Mouse (Mus musculus) heart, embryonic 13.5 days (tissue): ENCODE measurements at regions not wholly inside any gene's neighbourhood (a gene's known extent, or its start where the extent isn't known, plus 50 kb on each side); places are given as distances from the start of the nearest gene placed in this dataset.

Source experiments
- ATAC-seq: fragments of 200-750 bp; cut with Nextera tagmentation; 2 replicates; pipeline ENCODE4 v1.8.0; 2017; ENCODE audit warnings: moderate TSS enrichment; ENCODE audit not compliant: insufficient number of reproducible peaks, low FRiP score, low TSS enrichment; ENCODE audit errors: extremely low read depth
- H3K27ac ChIP-seq: fragments of 300-500 bp; sonication (generic); replicated peaks from 2 replicates; pipeline ENCODE4 v1.5.1; 2015; ENCODE audit warnings: moderate library complexity, mild to moderate bottlenecking, inconsistent platforms
- H3K27me3 ChIP-seq: fragments of 300-500 bp; sonication (generic); replicated peaks from 2 replicates; pipeline ENCODE4 v1.6.1; 2015; ENCODE audit warnings: mild to moderate bottlenecking, inconsistent platforms
- H3K36me3 ChIP-seq: fragments of 300-500 bp; sonication (generic); 2 replicates; pipeline ENCODE4 v1.6.1; 2015; ENCODE audit warnings: mild to moderate bottlenecking, inconsistent platforms
- H3K4me1 ChIP-seq: fragments of 300-500 bp; sonication (generic); 2 replicates; pipeline ENCODE4 v1.6.1; 2015; ENCODE audit warnings: inconsistent platforms
- H3K4me2 ChIP-seq: fragments of 300-500 bp; sonication (generic); 2 replicates; pipeline ENCODE4 v1.6.1; 2015; ENCODE audit warnings: inconsistent platforms, mild to moderate bottlenecking, moderate library complexity
- H3K4me3 ChIP-seq: fragments of 300-500 bp; sonication (generic); 2 replicates; pipeline ENCODE4 v1.5.1; 2015; ENCODE audit warnings: moderate library complexity, mild to moderate bottlenecking, inconsistent platforms
- H3K9ac ChIP-seq: fragments of 300-500 bp; sonication (generic); 2 replicates; pipeline ENCODE4 v1.6.1; 2015; ENCODE audit warnings: inconsistent platforms, mild to moderate bottlenecking, moderate library complexity
- H3K9me3 ChIP-seq: fragments of 300-500 bp; sonication (generic); 2 replicates; pipeline ENCODE4 v1.6.1; 2016; ENCODE audit warnings: inconsistent platforms
- WGBS: fragments of 180-500 bp; shearing (Covaris S2); methylation state at CpG from one replicate; pipeline ENCODE4 v1.1.7; 2015; ENCODE audit warnings: mixed read lengths; 5-methylcytosine and 5-hydroxymethylcytosine counted together

- ATAC-seq, result no peak
- Histone ChIP-seq H3K27me3 (no peaks in the 10 kb centered on the region), H3K9ac (no peak overlapping the region), H3K4me1 (peaks cover 49% of the 10 kb centered on the region), H3K9me3 (no peaks in the 10 kb centered on the region), H3K27ac (no peak overlapping the region), H3K4me3 (no peak overlapping the region), H3K4me2 (no peak overlapping the region), H3K36me3 (no peaks in the 10 kb centered on the region)
- 88% methylated on average over 6 of the region's 6 CpGs for WGBS
These were observed 421.4 kb downstream of the Wdr11 start for GRCm38 (mm10) chr7:130013109-130013508.

- no peak overlapping the region for H3K4me2 ChIP-seq
These were observed 422.9 kb downstream of the Wdr11 start for GRCm38 (mm10) chr7:130014609-130015008.

GRCm38 (mm10) chr7:130015375-130016014 is 423.8 kb downstream of the Wdr11 start:
- WGBS, result 30% methylated on average over 5 of the region's 5 CpGs
- Histone ChIP-seq H3K36me3 (no peaks in the 10 kb centered on the region), H3K9ac (no peak overlapping the region), H3K9me3 (no peaks in the 10 kb centered on the region), H3K4me2 (no peak overlapping the region), H3K27me3 (no peaks in the 10 kb centered on the region), H3K4me3 (no peak overlapping the region), H3K4me1 (peaks cover 46% of the 10 kb centered on the region), H3K27ac (peak overlapping the region; percentile 79)
- no peak for ATAC-seq

More at GRCm38 (mm10) chr7:130014609-130015008, 422.9 kb downstream of the Wdr11 start:
- Histone ChIP-seq H3K27me3 (no peaks in the 10 kb centered on the region), H3K9me3 (no peaks in the 10 kb centered on the region), H3K4me3 (no peak overlapping the region), H3K4me1 (peaks cover 46% of the 10 kb centered on the region), H3K27ac (peak overlapping the region; percentile 79), H3K9ac (0 out of 2 replicates have a peak overlapping the region, but pooled peaks have one; percentile 19), H3K36me3 (no peaks in the 10 kb centered on the region)
- ATAC-seq, result no peak
- 35% methylated on average over 10 of the region's 10 CpGs for WGBS

- Histone ChIP-seq H3K27me3 (no peaks in the 10 kb centered on the region), H3K4me3 (no peak overlapping the region), H3K9me3 (no peaks in the 10 kb centered on the region), H3K27ac (peak overlapping the region; percentile 79), H3K36me3 (no peaks in the 10 kb centered on the region), H3K9ac (no peak overlapping the region), H3K4me1 (peaks cover 46% of the 10 kb centered on the region), H3K4me2 (no peak overlapping the region)
- 48% methylated on average over 17 of the region's 17 CpGs for WGBS
- ATAC-seq, result no peak
These were observed 424.6 kb downstream of the Wdr11 start for GRCm38 (mm10) chr7:130016015-130016874.

DNA sequence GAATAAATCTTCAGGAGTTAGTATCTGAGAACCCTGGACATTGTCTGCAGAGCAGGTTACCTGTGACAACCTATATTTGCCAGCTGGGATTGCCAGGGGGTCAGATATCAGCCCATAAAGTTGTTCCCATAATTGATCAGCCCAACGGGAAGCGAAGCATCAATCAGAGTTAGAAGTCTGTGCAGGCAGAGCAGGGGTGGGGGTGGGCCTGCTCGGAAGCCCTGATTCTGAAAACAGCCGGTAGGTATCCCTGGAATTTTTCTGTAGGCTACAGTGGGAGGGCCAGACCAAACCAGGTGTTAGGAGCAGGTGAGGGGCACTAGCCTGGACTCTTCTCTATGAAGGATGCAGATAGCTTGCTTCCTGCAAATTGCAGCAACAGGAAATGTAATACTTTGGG is 427.2 kb downstream of the Wdr11 start:
- WGBS, result 49% methylated on average over 4 of the region's 4 CpGs
- no peak overlapping the region for H3K4me2 ChIP-seq

DNA sequence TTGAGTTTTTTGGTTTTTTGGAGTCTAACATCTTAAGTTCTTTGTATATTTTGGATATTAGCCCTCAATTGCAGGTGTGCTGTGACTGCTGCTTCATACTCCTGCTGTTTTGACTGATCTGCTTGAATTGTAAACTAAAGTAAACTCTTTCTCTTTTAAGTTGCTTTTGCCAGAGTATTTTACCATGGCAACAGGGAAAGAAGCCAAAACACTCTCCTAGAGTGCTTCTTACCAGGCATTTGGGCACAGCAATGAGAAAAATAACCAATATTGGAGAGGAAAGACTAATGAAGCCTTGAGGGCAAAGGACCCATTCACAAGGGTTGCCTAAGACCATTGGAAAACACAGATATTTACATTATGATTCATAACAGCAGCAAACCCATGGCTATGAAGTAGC is 437.3 kb downstream of the Wdr11 start:
- Histone ChIP-seq H3K36me3 (no peaks in the 10 kb centered on the region), H3K27ac (no peak overlapping the region), H3K27me3 (no peaks in the 10 kb centered on the region), H3K4me3 (no peak overlapping the region), H3K4me1 (no peaks in the 10 kb centered on the region), H3K4me2 (no peak overlapping the region), H3K9ac (no peak overlapping the region), H3K9me3 (no peaks in the 10 kb centered on the region)
- no peak for ATAC-seq

More for the DNA sequence above, 427.2 kb downstream of the Wdr11 start:
- no peak overlapping the region for H3K27ac ChIP-seq
- H3K9me3 ChIP-seq, result no peaks in the 10 kb centered on the region
- H3K4me1 ChIP-seq, result peaks cover 37% of the 10 kb centered on the region
- no peak for ATAC-seq
- no peak overlapping the region for H3K9ac ChIP-seq
- no peak overlapping the region for H3K4me3 ChIP-seq
- no peaks in the 10 kb centered on the region for H3K27me3 ChIP-seq
- no peaks in the 10 kb centered on the region for H3K36me3 ChIP-seq

DNA sequence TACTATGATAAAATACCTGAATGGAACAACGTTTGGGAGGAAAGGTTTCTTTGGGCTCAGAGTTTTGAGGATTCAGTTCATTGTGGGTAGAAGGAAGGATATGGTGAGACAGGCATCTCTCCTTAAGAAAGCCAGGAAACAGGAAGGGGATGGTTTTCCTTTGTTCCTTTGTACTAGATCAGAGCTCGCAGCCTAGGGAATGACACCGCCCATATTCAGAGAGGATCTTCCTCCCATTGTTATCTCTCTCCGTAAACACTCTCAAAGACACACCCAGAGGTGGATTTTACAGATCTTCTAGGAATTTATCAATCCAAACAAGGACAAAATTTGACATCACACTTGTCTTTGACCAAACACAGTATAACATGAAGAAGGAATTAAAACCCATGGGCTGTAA is 439.0 kb downstream of the Wdr11 start:
- no peak overlapping the region for H3K4me3 ChIP-seq
- H3K36me3 ChIP-seq, result no peaks in the 10 kb centered on the region
- no peaks in the 10 kb centered on the region for H3K27me3 ChIP-seq
- H3K9me3 ChIP-seq, result no peaks in the 10 kb centered on the region
- H3K9ac ChIP-seq, result no peak overlapping the region
- WGBS, result 70% methylated on average over 4 of the region's 4 CpGs
- no peak for ATAC-seq
- H3K4me1 ChIP-seq, result no peaks in the 10 kb centered on the region
- no peak overlapping the region for H3K4me2 ChIP-seq
- H3K27ac ChIP-seq, result no peak overlapping the region

DNA sequence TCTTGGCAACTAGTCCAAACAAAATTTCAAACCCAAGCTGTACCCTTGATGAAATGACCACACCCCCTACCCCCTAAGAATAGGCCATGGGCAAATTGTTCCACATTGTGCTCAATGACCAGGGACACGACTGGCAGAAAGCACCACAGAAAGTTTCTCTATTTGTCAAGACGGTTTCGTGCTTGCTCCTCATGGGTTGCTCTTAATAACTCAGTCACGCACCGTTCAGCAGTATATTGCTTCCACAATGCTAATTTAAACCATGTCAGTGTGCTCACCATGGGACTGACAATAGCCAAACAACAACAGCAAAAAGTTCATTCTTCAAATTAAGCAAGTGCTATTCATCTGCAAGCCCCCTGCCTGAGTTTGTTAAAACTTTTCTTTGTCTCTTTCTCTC is 444.6 kb downstream of the Wdr11 start:
- Histone ChIP-seq H3K4me1 (0 out of 2 replicates have a peak, but pooled peaks cover 10% of the 10 kb centered on the region), H3K4me2 (no peak overlapping the region), H3K4me3 (no peak overlapping the region), H3K9ac (no peak overlapping the region), H3K27me3 (no peaks in the 10 kb centered on the region), H3K9me3 (no peaks in the 10 kb centered on the region), H3K27ac (no peak overlapping the region), H3K36me3 (no peaks in the 10 kb centered on the region)
- ATAC-seq, result no peak
- 75% methylated on average over 5 of the region's 5 CpGs for WGBS

DNA sequence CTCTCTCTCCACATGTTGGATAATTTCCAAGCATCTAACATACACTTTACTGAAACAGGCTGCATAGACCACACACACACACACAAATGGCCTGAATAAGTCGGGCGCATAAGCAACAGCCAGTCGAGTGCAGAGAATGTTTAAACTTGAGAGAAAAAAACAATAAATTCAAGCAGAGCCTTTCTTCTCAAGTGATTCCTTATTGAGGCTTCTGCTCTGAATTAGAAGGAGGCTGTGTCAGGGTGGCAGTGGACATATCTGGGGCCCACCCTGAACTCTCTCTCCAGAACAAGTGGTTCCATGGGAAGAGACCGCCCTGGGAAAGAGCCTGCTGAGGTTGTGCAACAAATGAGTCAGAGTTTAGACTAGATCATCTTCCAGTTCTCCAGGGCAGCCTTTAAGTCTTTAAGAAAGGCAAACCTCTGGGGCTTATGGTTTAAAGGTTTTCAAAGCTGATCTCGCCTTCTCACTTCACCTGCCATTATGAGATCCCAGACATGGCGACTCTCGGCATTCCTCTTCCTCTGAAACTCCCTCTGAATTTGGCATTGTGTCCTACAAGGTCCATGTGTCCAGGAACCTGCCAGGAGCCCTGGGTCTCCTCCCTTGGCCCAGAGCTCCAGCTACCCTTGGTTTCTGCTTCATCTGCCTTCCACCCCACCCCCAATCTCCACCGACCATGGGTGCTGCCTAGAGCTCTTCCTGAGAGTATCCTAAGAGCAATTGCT is 445.3 kb downstream of the Wdr11 start:
- 0 out of 2 replicates have a peak overlapping the region, but pooled peaks have one; percentile 20 for H3K27ac ChIP-seq
- ATAC-seq, result no peak
- 79% methylated on average over 8 of the region's 8 CpGs for WGBS

GRCm38 (mm10) chr7:130037573-130037925 is 445.9 kb downstream of the Wdr11 start:
- H3K27me3 ChIP-seq, result no peaks in the 10 kb centered on the region
- 48% methylated on average over 4 of the region's 4 CpGs for WGBS
- H3K9ac ChIP-seq, result no peak overlapping the region
- peaks cover 20% of the 10 kb centered on the region; the same call in 1 of the 2 replicates for H3K4me1 ChIP-seq
- H3K4me3 ChIP-seq, result no peak overlapping the region
- ATAC-seq, result no peak
- H3K4me2 ChIP-seq, result no peak overlapping the region
- H3K36me3 ChIP-seq, result no peaks in the 10 kb centered on the region
- 0 out of 2 replicates have a peak overlapping the region, but pooled peaks have one; percentile 20 for H3K27ac ChIP-seq
- H3K9me3 ChIP-seq, result no peaks in the 10 kb centered on the region

More for the DNA sequence above, 445.3 kb downstream of the Wdr11 start:
- H3K9ac ChIP-seq, result no peak overlapping the region
- H3K36me3 ChIP-seq, result no peaks in the 10 kb centered on the region
- H3K4me2 ChIP-seq, result no peak overlapping the region
- no peak overlapping the region for H3K4me3 ChIP-seq
- H3K27me3 ChIP-seq, result no peaks in the 10 kb centered on the region
- H3K9me3 ChIP-seq, result no peaks in the 10 kb centered on the region
- H3K4me1 ChIP-seq, result peaks cover 15% of the 10 kb centered on the region; the same call in 1 of the 2 replicates

GRCm38 (mm10) chr7:130040596-130040995 is 448.9 kb downstream of the Wdr11 start:
- ATAC-seq, result no peak
- H3K4me2 ChIP-seq, result no peak overlapping the region
- H3K36me3 ChIP-seq, result no peaks in the 10 kb centered on the region
- peaks cover 41% of the 10 kb centered on the region for H3K4me1 ChIP-seq
- WGBS, result 62% methylated on average over 8 of the region's 8 CpGs
- H3K4me3 ChIP-seq, result no peak overlapping the region
- H3K9ac ChIP-seq, result no peak overlapping the region
- H3K27me3 ChIP-seq, result no peaks in the 10 kb centered on the region
- no peak overlapping the region for H3K27ac ChIP-seq
- H3K9me3 ChIP-seq, result no peaks in the 10 kb centered on the region
